In the genomic region with DNA sequence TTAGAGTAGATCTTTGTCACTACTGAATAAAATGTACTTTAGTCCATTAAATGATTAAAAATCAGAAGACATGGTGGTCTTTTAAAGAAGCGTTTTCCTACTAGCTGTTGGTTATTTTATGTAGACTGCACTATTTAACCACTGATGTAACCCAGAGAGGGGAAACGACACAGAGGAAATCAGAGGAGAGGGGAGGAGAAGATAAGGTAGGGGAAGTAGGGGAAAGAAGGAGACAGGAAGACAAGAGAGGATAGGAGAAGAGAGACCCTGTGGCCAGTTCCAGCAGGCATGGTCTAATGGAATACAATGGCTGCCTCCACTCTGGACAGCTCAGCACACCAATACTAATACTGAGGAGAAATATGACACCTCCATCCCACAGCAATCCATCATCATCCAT, we compare ENCODE assay signal across 32 mouse cellular contexts.
A peak's percentile ranks its signal among the peaks of the same experiment; 100 is the strongest.
DNase-seq lines count a peak whose midpoint lies in the region; ATAC-seq and TF ChIP-seq lines count a peak whose summit lies in the region.
"Had no signal": no experiment of that assay in that cellular context is flagged by ENCODE, and none has a peak within 500 bp of the region (broad histone marks: within the 10 kb centered on the region; RNA-seq: fewer than 3 reads in every experiment).

No protein-coding gene starts in this region.

- H3K4me3 ChIP-seq in spleen, adult 2 months (ENCODE audit: extremely low read depth, insufficient read depth, insufficient read length) = no peak overlapping the region
- no peak overlapping the region for H3K4me3 ChIP-seq in macrophage (ENCODE audit: inconsistent target)
- no peak overlapping the region for H3K4me3 ChIP-seq in small intestine, adult 2 months (ENCODE audit: low read depth, low read length)
- no peak overlapping the region for H3K4me3 ChIP-seq in forebrain, embryonic 16.5 days (replicated peaks; ENCODE audit: low read length)
- H3K4me3 ChIP-seq: embryonic facial prominence, embryonic 13.5 days; forebrain, embryonic 10.5 days; forebrain, embryonic 15.5 days; gastrocnemius, adult 2 months; heart, adult 2 months; heart, embryonic 13.5 days; hindbrain, embryonic 10.5 days; hindbrain, embryonic 15.5 days; limb, embryonic 10.5 days; limb, embryonic 15.5 days; liver, embryonic 13.5 days had no signal

- H3K36me3 ChIP-seq in spleen, adult 2 months (ENCODE audit: control insufficient read depth, insufficient read depth, low read length) = no peaks in the 10 kb centered on the region
- no peaks in the 10 kb centered on the region for H3K36me3 ChIP-seq in macrophage (ENCODE audit: inconsistent target)
- no peaks in the 10 kb centered on the region for H3K36me3 ChIP-seq in small intestine, adult 2 months (ENCODE audit: control insufficient read depth, insufficient read depth, low read length)
- H3K36me3 ChIP-seq in forebrain, embryonic 16.5 days (ENCODE audit: control insufficient read depth, insufficient read depth) = no peaks in the 10 kb centered on the region
- H3K36me3 ChIP-seq: embryonic facial prominence, embryonic 13.5 days; forebrain, embryonic 10.5 days; forebrain, embryonic 15.5 days; heart, embryonic 13.5 days; hindbrain, embryonic 10.5 days; hindbrain, embryonic 15.5 days; limb, embryonic 10.5 days; limb, embryonic 15.5 days; liver, embryonic 13.5 days had no signal

- peak overlapping the region; percentile 77 for H3K27ac ChIP-seq in spleen, adult 2 months (ENCODE audit: insufficient read depth, low read length)
- peak overlapping the region; percentile 19; the same call in 1 of the 2 replicates for H3K27ac ChIP-seq in macrophage
- peak overlapping the region; percentile 59; the same call in 1 of the 2 replicates for H3K27ac ChIP-seq in small intestine, adult 2 months (ENCODE audit: insufficient read depth, low read depth, low read length)
- H3K27ac ChIP-seq in forebrain, embryonic 16.5 days (ENCODE audit: low read length) = no peak overlapping the region
- H3K27ac ChIP-seq: embryonic facial prominence, embryonic 13.5 days; forebrain, embryonic 10.5 days; forebrain, embryonic 15.5 days; gastrocnemius, adult 2 months; heart, adult 2 months; heart, embryonic 13.5 days; hindbrain, embryonic 10.5 days; hindbrain, embryonic 15.5 days; limb, embryonic 10.5 days; limb, embryonic 15.5 days; liver, embryonic 13.5 days had no signal

- H3K4me1 ChIP-seq in spleen, adult 2 months (ENCODE audit: control insufficient read depth, insufficient read depth, insufficient read length) = peaks cover 27% of the 10 kb centered on the region
- H3K4me1 ChIP-seq in small intestine, adult 2 months (ENCODE audit: control insufficient read depth, insufficient read depth, insufficient read length, low read length) = no peaks in the 10 kb centered on the region; the same call in 1 of the 2 replicates
- H3K4me1 ChIP-seq in forebrain, embryonic 16.5 days (replicated peaks; ENCODE audit: control insufficient read depth, insufficient read depth, low read length) = no peaks in the 10 kb centered on the region
- H3K4me1 ChIP-seq: embryonic facial prominence, embryonic 13.5 days; forebrain, embryonic 10.5 days; forebrain, embryonic 15.5 days; heart, embryonic 13.5 days; hindbrain, embryonic 10.5 days; hindbrain, embryonic 15.5 days; limb, embryonic 10.5 days; limb, embryonic 15.5 days; liver, embryonic 13.5 days had no signal

- no peak for TF ChIP-seq CTCF in spleen, adult 2 months (IDR thresholded peaks at IDR 0.05; ENCODE audit: extremely low read depth, insufficient read depth, insufficient read length, insufficient replicate concordance)
- TF ChIP-seq CTCF in small intestine, adult 2 months (IDR thresholded peaks at IDR 0.05; ENCODE audit: extremely low read depth, insufficient read length, insufficient replicate concordance, low read depth, low read length) = no peak

- ATAC-seq in CD4-positive, CD25-positive, alpha-beta regulatory T cell, adult 4 months = no peak
- ATAC-seq in forebrain, embryonic 16.5 days = no peak
- ATAC-seq: forebrain, embryonic 15.5 days; lung, postnatal 0 days; midbrain, embryonic 16.5 days had no signal

- H3K4me2 ChIP-seq in forebrain, embryonic 16.5 days (ENCODE audit: low read length) = no peak overlapping the region
- H3K4me2 ChIP-seq: embryonic facial prominence, embryonic 13.5 days; forebrain, embryonic 15.5 days; heart, embryonic 13.5 days; hindbrain, embryonic 15.5 days; limb, embryonic 15.5 days; liver, embryonic 13.5 days; midbrain, embryonic 11.5 days had no signal

- H3K27me3 ChIP-seq in spleen, adult 2 months (ENCODE audit: control insufficient read depth, insufficient read depth, low read length) = no peaks in the 10 kb centered on the region
- no peaks in the 10 kb centered on the region for H3K27me3 ChIP-seq in small intestine, adult 2 months (ENCODE audit: control insufficient read depth, insufficient read depth, low read length)
- H3K27me3 ChIP-seq in forebrain, embryonic 16.5 days (replicated peaks; ENCODE audit: control insufficient read depth, insufficient read depth, low read length) = no peaks in the 10 kb centered on the region
- H3K27me3 ChIP-seq: embryonic facial prominence, embryonic 13.5 days; forebrain, embryonic 15.5 days; heart, embryonic 13.5 days; hindbrain, embryonic 15.5 days; limb, embryonic 15.5 days; liver, embryonic 13.5 days had no signal

- no peak for TF ChIP-seq POLR2A in spleen, adult 2 months (IDR thresholded peaks at IDR 0.05; ENCODE audit: low read depth, low read length)
- TF ChIP-seq POLR2A in small intestine, adult 2 months (IDR thresholded peaks at IDR 0.05; ENCODE audit: low read depth, low read length) = no peak

- 1% methylated on average over 2 of the region's 2 CpGs for WGBS in spleen, adult 2 months
- 5% methylated on average over 2 of the region's 2 CpGs for WGBS in macrophage (ENCODE audit: missing documents)
- WGBS in small intestine, adult 2 months = 69% methylated on average over 2 of the region's 2 CpGs
- 87% methylated on average over 2 of the region's 2 CpGs for WGBS in forebrain, embryonic 16.5 days

- peak; percentile 35 for DNase-seq in CD4-positive, CD25-positive, alpha-beta regulatory T cell, adult 2 months (ENCODE audit: low read depth, low spot score)
- no peak for DNase-seq in spleen, adult 2 months (ENCODE audit: low read depth in 1 of 2, low spot score in 2 of 2)
- no peak for DNase-seq in spleen, postnatal 14 days (ENCODE audit: low spot score in 2 of 2)
- DNase-seq in thymus, postnatal 14 days = no peak
- DNase-seq: adrenal gland, postnatal 25 days; cerebellum, adult 8-10 months; cerebellum, postnatal 36 days; gastrocnemius, adult 2 months; gastrocnemius, postnatal 36 days; heart, adult 2 months; heart, postnatal 10 days; kidney, adult 18-20 months; kidney, postnatal 4 days; liver, embryonic 13.5 days; lung, adult 18-20 months; lung, postnatal 4 days; thymus, postnatal 4 days had no signal

- H3K79me2 ChIP-seq in macrophage (ENCODE audit: inconsistent target) = no peaks in the 10 kb centered on the region

- no peak overlapping the region for H3K9ac ChIP-seq in forebrain, embryonic 16.5 days (replicated peaks; ENCODE audit: low read depth, low read length)
- H3K9ac ChIP-seq: embryonic facial prominence, embryonic 13.5 days; forebrain, embryonic 15.5 days; heart, embryonic 13.5 days; hindbrain, embryonic 15.5 days; limb, embryonic 15.5 days; liver, embryonic 13.5 days had no signal

- H3K9me3 ChIP-seq in forebrain, embryonic 16.5 days (ENCODE audit: control insufficient read depth, low read length) = no peaks in the 10 kb centered on the region
- H3K9me3 ChIP-seq: embryonic facial prominence, embryonic 13.5 days; forebrain, embryonic 10.5 days; forebrain, embryonic 15.5 days; heart, embryonic 13.5 days; hindbrain, embryonic 10.5 days; hindbrain, embryonic 15.5 days; limb, embryonic 10.5 days; limb, embryonic 15.5 days; liver, embryonic 13.5 days had no signal
